Mouse (Mus musculus) adrenal gland, adult (tissue): Measurements from ENCODE around the gene Keap1.
A peak's percentile ranks its signal among the peaks of the same experiment; 100 is the strongest.
"Not testable (repeated sequence)": the region's sequence is repeated elsewhere in the genome, so short reads cannot be mapped to it uniquely, and the experiment has no call there.

Source experiments
- DNase-seq, 2 experiments: peaks; one replicate each; pipeline ENCODE4 v3.0.0; 2022 to 2023; ENCODE audit warnings: low spot score in 1 of 2; ENCODE audit not compliant: inconsistent age in 2 of 2

The Keap1 gene

GRCm38 (mm10) chr9:21233805-21234204, 5.4 kb downstream of the Keap1 start:
- peak in 1 of 2 experiments; percentile 20 for DNase-seq

- DNase-seq, result peak in 1 of 2 experiments; percentile 27
Observed at GRCm38 (mm10) chr9:21233366-21233765, 5.8 kb downstream of the Keap1 start.

- peak in 1 of 2 experiments; percentile 17 for DNase-seq
Observed at GRCm38 (mm10) chr9:21232867-21233266, 6.3 kb downstream of the Keap1 start.

GRCm38 (mm10) chr9:21231551-21231950, 7.6 kb downstream of the Keap1 start:
- DNase-seq, result peak in 1 of 2 experiments; percentile 31

- DNase-seq, result no peak
Observed at GRCm38 (mm10) chr9:21227342-21227741, 11.8 kb downstream of the Keap1 start.

GRCm38 (mm10) chr9:21225415-21225758, 13.8 kb downstream of the Keap1 start:
- DNase-seq, result no peak

GRCm38 (mm10) chr9:21224576-21225414, 14.4 kb downstream of the Keap1 start:
- peak; percentile 76 to 89 for DNase-seq

- no peak for DNase-seq
Observed at GRCm38 (mm10) chr9:21223906-21224305, 15.3 kb downstream of the Keap1 start.

GRCm38 (mm10) chr9:21223490-21223889, 15.7 kb downstream of the Keap1 start:
- not testable (repeated sequence) for DNase-seq

GRCm38 (mm10) chr9:21221383-21221929, 17.7 kb downstream of the Keap1 start:
- peak in 1 of 2 experiments; percentile 84 for DNase-seq

GRCm38 (mm10) chr9:21220490-21221382, 18.4 kb downstream of the Keap1 start:
- DNase-seq, result peak; percentile 95 to 98

- DNase-seq, result no peak
Observed at GRCm38 (mm10) chr9:21219820-21220219, 19.3 kb downstream of the Keap1 start.

GRCm38 (mm10) chr9:21216050-21216841, 22.9 kb downstream of the Keap1 start:
- no peak for DNase-seq

- no peak for DNase-seq
Observed at GRCm38 (mm10) chr9:21213617-21214190, 25.5 kb downstream of the Keap1 start.

GRCm38 (mm10) chr9:21211624-21212023, 27.5 kb downstream of the Keap1 start:
- no peak for DNase-seq

GRCm38 (mm10) chr9:21210821-21211220, 28.3 kb downstream of the Keap1 start:
- peak in 1 of 2 experiments; percentile 5 for DNase-seq

GRCm38 (mm10) chr9:21208626-21209025, 30.5 kb downstream of the Keap1 start:
- no peak for DNase-seq

GRCm38 (mm10) chr9:21206848-21207247, 32.3 kb downstream of the Keap1 start:
- no peak for DNase-seq

GRCm38 (mm10) chr9:21204528-21205272, 34.5 kb downstream of the Keap1 start:
- peak in 1 of 2 experiments; percentile 53 for DNase-seq

GRCm38 (mm10) chr9:21204156-21204527, 35.0 kb downstream of the Keap1 start:
- no peak for DNase-seq
